Mouse (Mus musculus): Measurements from ENCODE around the gene Nup214. TPM values are rescaled to one million over a fixed set of nuclear protein-coding genes. Genes with fewer than 3 reads are reported as not detected.

The Nup214 gene
- 43.7 and 47.0 TPM in 2 replicates for polyA plus RNA-seq (2012; rRNA removed)

GRCm38 (mm10) chr2:31974141-31974808 is at the start of gene Nup214:
Nup214 (plus strand) TSS chr2:31974436.
- Histone ChIP-seq H3K27me3 (ENCODE audit: control insufficient read depth, insufficient read depth, low read length) (no peaks in the 10 kb centered on the region), H3K4me3 (replicated peaks; ENCODE audit: insufficient read depth, low read depth, low read length) (peak within 1 kb of the TSS; percentile 77), H3K27ac (ENCODE audit: insufficient read depth, low read length) (no peak within 1 kb of the TSS; the same call in 1 of the 2 replicates), H3K4me1 (ENCODE audit: control insufficient read depth, insufficient read depth, low read length) (no peaks in the 10 kb centered on the region)
- peak; percentile 99 for DNase-seq
- WGBS: under 1% methylated on average over 60 of the region's 60 CpGs
- TF ChIP-seq CTCF (IDR thresholded peaks at IDR 0.05; ENCODE audit: borderline replicate concordance, insufficient read depth, low read depth, low read length): no peak
- TF ChIP-seq POLR2A (IDR thresholded peaks at IDR 0.05; ENCODE audit: borderline replicate concordance, insufficient read depth, low read length): peak; percentile 69; the same call in 1 of the 2 replicates

- H3K4me1 ChIP-seq (ENCODE audit: control insufficient read depth, insufficient read depth, low read length): peaks cover 7% of the 10 kb centered on the region
- TF ChIP-seq CTCF (IDR thresholded peaks at IDR 0.05; ENCODE audit: borderline replicate concordance, insufficient read depth, low read depth, low read length): no peak
- TF ChIP-seq POLR2A (IDR thresholded peaks at IDR 0.05; ENCODE audit: borderline replicate concordance, insufficient read depth, low read length): no peak
- DNase-seq: peak; percentile 42 to 52
- no peak overlapping the region for H3K4me3 ChIP-seq (replicated peaks; ENCODE audit: insufficient read depth, low read depth, low read length)
- 33% methylated on average over 9 of the region's 9 CpGs for WGBS
- H3K27me3 ChIP-seq (ENCODE audit: control insufficient read depth, insufficient read depth, low read length): no peaks in the 10 kb centered on the region
- no peak overlapping the region for H3K27ac ChIP-seq (ENCODE audit: insufficient read depth, low read length)
Measured at GRCm38 (mm10) chr2:31924811-31925210, 49.4 kb upstream of the Nup214 start.

- TF ChIP-seq CTCF (IDR thresholded peaks at IDR 0.05; ENCODE audit: borderline replicate concordance, insufficient read depth, low read depth, low read length): no peak
- TF ChIP-seq POLR2A (IDR thresholded peaks at IDR 0.05; ENCODE audit: borderline replicate concordance, insufficient read depth, low read length): no peak
- H3K4me3 ChIP-seq (replicated peaks; ENCODE audit: insufficient read depth, low read depth, low read length): no peak overlapping the region
- WGBS: 56% methylated on average over 4 of the region's 4 CpGs
- no peak for DNase-seq
- H3K27ac ChIP-seq (ENCODE audit: insufficient read depth, low read length): no peak overlapping the region
- H3K4me1 ChIP-seq (ENCODE audit: control insufficient read depth, insufficient read depth, low read length): peaks cover 7% of the 10 kb centered on the region
- H3K27me3 ChIP-seq (ENCODE audit: control insufficient read depth, insufficient read depth, low read length): no peaks in the 10 kb centered on the region
Measured at GRCm38 (mm10) chr2:31925936-31926335, 48.3 kb upstream of the Nup214 start.

- Histone ChIP-seq H3K27ac (ENCODE audit: insufficient read depth, low read length) (no peak overlapping the region), H3K27me3 (ENCODE audit: control insufficient read depth, insufficient read depth, low read length) (no peaks in the 10 kb centered on the region), H3K4me1 (ENCODE audit: control insufficient read depth, insufficient read depth, low read length) (peaks cover 3% of the 10 kb centered on the region; the same call in 1 of the 2 replicates), H3K4me3 (replicated peaks; ENCODE audit: insufficient read depth, low read depth, low read length) (no peak overlapping the region)
- no peak for DNase-seq
- 84% methylated on average over 3 of the region's 3 CpGs for WGBS
- TF ChIP-seq CTCF (IDR thresholded peaks at IDR 0.05; ENCODE audit: borderline replicate concordance, insufficient read depth, low read depth, low read length) (no peak), POLR2A (IDR thresholded peaks at IDR 0.05; ENCODE audit: borderline replicate concordance, insufficient read depth, low read length) (no peak)
Measured at GRCm38 (mm10) chr2:31929664-31930063, 44.6 kb upstream of the Nup214 start.

- Histone ChIP-seq H3K27me3 (ENCODE audit: control insufficient read depth, insufficient read depth, low read length) (no peaks in the 10 kb centered on the region), H3K27ac (ENCODE audit: insufficient read depth, low read length) (no peak overlapping the region), H3K4me1 (ENCODE audit: control insufficient read depth, insufficient read depth, low read length) (no peaks in the 10 kb centered on the region), H3K4me3 (replicated peaks; ENCODE audit: insufficient read depth, low read depth, low read length) (no peak overlapping the region)
- 53% methylated on average over 4 of the region's 4 CpGs for WGBS
- TF ChIP-seq POLR2A (IDR thresholded peaks at IDR 0.05; ENCODE audit: borderline replicate concordance, insufficient read depth, low read length): no peak
- no peak for TF ChIP-seq CTCF (IDR thresholded peaks at IDR 0.05; ENCODE audit: borderline replicate concordance, insufficient read depth, low read depth, low read length)
- DNase-seq: no peak
Measured at GRCm38 (mm10) chr2:31934551-31934950, 39.7 kb upstream of the Nup214 start.

- no peak overlapping the region for H3K4me3 ChIP-seq (replicated peaks; ENCODE audit: insufficient read depth, low read depth, low read length)
- H3K4me1 ChIP-seq (ENCODE audit: control insufficient read depth, insufficient read depth, low read length): no peaks in the 10 kb centered on the region
- 64% methylated on average over 4 of the region's 4 CpGs for WGBS
- DNase-seq: no peak
- H3K27me3 ChIP-seq (ENCODE audit: control insufficient read depth, insufficient read depth, low read length): no peaks in the 10 kb centered on the region
- no peak overlapping the region for H3K27ac ChIP-seq (ENCODE audit: insufficient read depth, low read length)
- TF ChIP-seq POLR2A (IDR thresholded peaks at IDR 0.05; ENCODE audit: borderline replicate concordance, insufficient read depth, low read length) (no peak), CTCF (IDR thresholded peaks at IDR 0.05; ENCODE audit: borderline replicate concordance, insufficient read depth, low read depth, low read length) (no peak)
Measured at GRCm38 (mm10) chr2:31935054-31935453, 39.2 kb upstream of the Nup214 start.

GRCm38 (mm10) chr2:31938298-31938697 is 35.9 kb upstream of the Nup214 start:
- no peak overlapping the region for H3K27ac ChIP-seq (ENCODE audit: insufficient read depth, low read length)
- no peak for TF ChIP-seq CTCF (IDR thresholded peaks at IDR 0.05; ENCODE audit: borderline replicate concordance, insufficient read depth, low read depth, low read length)
- no peak for TF ChIP-seq POLR2A (IDR thresholded peaks at IDR 0.05; ENCODE audit: borderline replicate concordance, insufficient read depth, low read length)
- no peak overlapping the region for H3K4me3 ChIP-seq (replicated peaks; ENCODE audit: insufficient read depth, low read depth, low read length)
- H3K4me1 ChIP-seq (ENCODE audit: control insufficient read depth, insufficient read depth, low read length): no peaks in the 10 kb centered on the region
- 80% methylated on average over 1 of the region's 1 CpGs for WGBS
- no peaks in the 10 kb centered on the region for H3K27me3 ChIP-seq (ENCODE audit: control insufficient read depth, insufficient read depth, low read length)
- DNase-seq: no peak

- Histone ChIP-seq H3K27me3 (ENCODE audit: control insufficient read depth, insufficient read depth, low read length) (no peaks in the 10 kb centered on the region), H3K27ac (ENCODE audit: insufficient read depth, low read length) (no peak overlapping the region), H3K4me1 (ENCODE audit: control insufficient read depth, insufficient read depth, low read length) (no peaks in the 10 kb centered on the region), H3K4me3 (replicated peaks; ENCODE audit: insufficient read depth, low read depth, low read length) (no peak overlapping the region)
- no peak for TF ChIP-seq CTCF (IDR thresholded peaks at IDR 0.05; ENCODE audit: borderline replicate concordance, insufficient read depth, low read depth, low read length)
- no peak for TF ChIP-seq POLR2A (IDR thresholded peaks at IDR 0.05; ENCODE audit: borderline replicate concordance, insufficient read depth, low read length)
- no peak for DNase-seq
- 80% methylated on average over 4 of the region's 4 CpGs for WGBS
Measured at GRCm38 (mm10) chr2:31943011-31943410, 31.2 kb upstream of the Nup214 start.
